Mouse (Mus musculus) cerebellum, adult 2 months (tissue): ENCODE data around the gene Gm38431.

Source experiments
- CTCF ChIP-seq: fragments of 200-500 bp; IDR thresholded peaks from 2 replicates; pipeline ENCODE4 v1.5.1; 2011; ENCODE audit warnings: low read depth, mild to moderate bottlenecking, control low read depth, low read length, moderate library complexity, borderline replicate concordance; ENCODE audit not compliant: insufficient read depth
- POLR2A ChIP-seq: fragments of 200-500 bp; IDR thresholded peaks from 2 replicates; pipeline ENCODE4 v1.6.1; 2011; ENCODE audit warnings: low read length, control low read depth, borderline replicate concordance; ENCODE audit not compliant: insufficient read depth

GRCm38 (mm10) chr9:21135941-21136381 lies 44.2 kb upstream of the Gm38431 start:
- no peak for TF ChIP-seq CTCF
- TF ChIP-seq POLR2A = no peak
